Mouse (Mus musculus): ENCODE results near the gene Akt1s1. TPM values are rescaled to one million over a fixed set of nuclear protein-coding genes. Genes with fewer than 3 reads are reported as not detected.
"Not testable (repeated sequence)": the region's sequence is repeated elsewhere in the genome, so short reads cannot be mapped to it uniquely, and the experiment has no call there.

The Akt1s1 gene
- polyA plus RNA-seq, 1 experiment: 49.8 TPM

DNA sequence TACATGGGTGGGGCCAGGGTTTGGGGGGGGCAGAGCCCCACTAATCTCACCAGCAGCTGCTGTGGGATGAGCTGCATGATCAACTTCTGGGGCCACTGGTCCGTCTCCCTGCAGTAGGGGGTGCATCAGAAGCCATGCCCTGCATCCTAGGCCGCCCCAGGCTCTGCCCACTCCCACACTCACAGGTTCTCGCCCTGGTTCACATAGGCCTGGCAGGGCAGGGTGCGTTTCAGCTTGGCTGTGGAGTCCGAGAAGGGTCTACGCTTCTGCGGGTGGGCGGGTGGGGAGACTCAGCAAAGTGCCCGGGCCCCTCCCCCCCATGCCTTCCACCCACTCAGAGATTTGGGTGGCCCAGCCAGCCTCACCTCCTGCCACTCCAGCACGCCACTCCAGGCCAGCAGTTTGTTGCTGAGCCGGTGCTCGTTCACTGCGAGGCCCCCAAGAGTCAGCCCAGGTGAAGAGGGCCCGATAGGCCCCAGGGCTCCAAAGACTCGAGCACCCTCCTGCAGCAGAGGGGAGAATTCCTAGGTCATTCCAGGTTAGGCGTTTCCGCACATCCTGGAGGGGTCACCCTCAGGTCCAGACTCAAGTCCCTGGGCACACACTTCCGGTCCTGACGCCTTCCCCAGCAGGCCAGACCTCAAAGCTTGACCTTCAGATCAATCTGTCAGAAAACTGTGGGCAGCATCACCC lies 18.4 kb downstream of the Akt1s1 start:
- H3K4me1 ChIP-seq (ENCODE audit: control insufficient read depth, insufficient read depth, insufficient read length, low read length): peaks cover 20% of the 10 kb centered on the region
- H3K27ac ChIP-seq (replicated peaks; ENCODE audit: low read depth, low read length): no peak overlapping the region
- H3K4me3 ChIP-seq (ENCODE audit: insufficient read depth, low read depth, low read length): no peak overlapping the region

DNA sequence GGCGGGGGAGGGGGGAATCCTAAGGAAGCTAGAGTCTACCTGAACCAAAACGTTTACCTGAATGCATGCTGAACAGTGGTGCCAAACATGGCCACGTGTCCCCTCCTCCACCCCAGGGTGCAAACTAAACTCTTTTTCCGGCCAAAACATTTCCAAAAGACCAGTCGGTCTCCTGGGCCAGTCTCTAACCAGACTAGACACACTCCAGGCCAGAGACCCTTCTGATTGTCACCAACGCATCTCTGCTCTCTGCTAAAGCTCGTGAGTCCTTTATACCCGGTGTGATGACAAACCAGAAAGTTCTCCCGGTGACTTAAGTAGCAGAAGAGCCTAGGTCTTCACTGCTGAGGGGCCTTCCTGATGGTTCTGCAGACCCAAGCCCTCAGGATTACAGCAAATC lies 19.0 kb downstream of the Akt1s1 start:
- no peak overlapping the region for H3K27ac ChIP-seq (replicated peaks; ENCODE audit: low read depth, low read length)

DNA sequence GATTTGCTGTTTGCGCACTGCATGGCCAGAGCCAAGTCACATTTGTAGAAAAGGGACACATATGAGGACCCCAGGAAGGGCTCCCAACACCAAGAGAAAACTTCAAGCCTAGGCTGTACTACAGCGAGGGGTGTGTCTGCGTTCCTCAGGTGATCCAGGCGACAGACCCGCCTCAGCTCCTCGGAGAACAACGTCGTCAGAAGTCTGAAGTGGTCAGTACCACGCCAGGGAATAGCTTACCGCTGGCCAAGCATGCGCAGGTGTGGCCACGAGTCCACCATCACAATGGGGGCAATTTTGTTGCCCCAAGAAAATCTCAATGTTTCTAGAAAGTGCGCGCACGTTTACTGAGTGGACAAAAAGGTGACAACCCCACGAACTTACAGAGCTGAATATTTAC lies 19.7 kb downstream of the Akt1s1 start:
- Histone ChIP-seq H3K4me3 (ENCODE audit: insufficient read depth, low read depth, low read length) (peak overlapping the region; percentile 74), H3K27ac (replicated peaks; ENCODE audit: low read depth, low read length) (peak overlapping the region; percentile 16; the same call in 1 of the 2 replicates), H3K4me1 (ENCODE audit: control insufficient read depth, insufficient read depth, insufficient read length, low read length) (peaks cover 20% of the 10 kb centered on the region)

More for the DNA sequence above, 19.0 kb downstream of the Akt1s1 start:
- H3K4me3 ChIP-seq (ENCODE audit: insufficient read depth, low read depth, low read length): peak overlapping the region; percentile 74
- peaks cover 20% of the 10 kb centered on the region for H3K4me1 ChIP-seq (ENCODE audit: control insufficient read depth, insufficient read depth, insufficient read length, low read length)

DNA sequence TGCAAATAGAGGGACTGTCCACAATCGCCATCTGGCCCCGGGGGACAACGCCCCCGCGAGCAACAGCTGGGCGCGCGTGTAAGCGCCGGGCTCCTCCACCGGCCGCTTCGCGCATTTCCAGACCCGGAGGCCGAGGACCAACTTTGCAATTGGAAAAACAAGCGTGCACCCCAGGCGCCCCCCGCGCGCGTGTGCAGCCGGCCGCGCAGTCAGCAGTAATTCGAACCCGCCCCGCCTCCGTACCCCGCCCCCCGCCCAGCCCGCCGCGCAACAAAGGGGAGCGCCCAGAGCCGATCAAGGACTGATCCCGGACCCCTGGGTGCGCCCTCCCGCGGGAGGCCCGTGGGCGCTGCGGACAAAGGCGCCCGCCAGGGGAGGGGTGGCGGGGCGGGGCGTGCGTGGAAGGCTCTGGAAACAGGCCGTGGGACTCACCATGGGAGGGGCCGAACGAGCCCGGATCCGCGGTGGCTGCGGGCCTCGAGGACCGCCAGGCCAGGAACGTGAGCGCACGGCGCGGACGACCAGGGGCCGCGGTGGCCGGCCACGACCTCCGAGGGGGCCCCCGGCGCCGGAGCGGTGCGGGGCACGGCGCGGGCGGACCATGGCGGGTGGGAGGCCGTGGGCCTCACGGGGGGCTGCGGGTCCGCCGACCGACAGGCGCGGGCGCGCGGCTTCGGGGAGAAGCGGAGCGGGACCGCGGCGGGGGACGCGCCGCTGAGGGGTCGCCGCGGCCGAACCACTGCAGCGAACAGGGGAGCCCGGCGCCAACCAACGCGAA lies 20.3 kb downstream of the Akt1s1 start:
- Histone ChIP-seq H3K4me1 (ENCODE audit: control insufficient read depth, insufficient read depth, insufficient read length, low read length) (peaks cover 20% of the 10 kb centered on the region), H3K27ac (replicated peaks; ENCODE audit: low read depth, low read length) (peak overlapping the region; percentile 85), H3K4me3 (ENCODE audit: insufficient read depth, low read depth, low read length) (peak overlapping the region; percentile 74)

DNA sequence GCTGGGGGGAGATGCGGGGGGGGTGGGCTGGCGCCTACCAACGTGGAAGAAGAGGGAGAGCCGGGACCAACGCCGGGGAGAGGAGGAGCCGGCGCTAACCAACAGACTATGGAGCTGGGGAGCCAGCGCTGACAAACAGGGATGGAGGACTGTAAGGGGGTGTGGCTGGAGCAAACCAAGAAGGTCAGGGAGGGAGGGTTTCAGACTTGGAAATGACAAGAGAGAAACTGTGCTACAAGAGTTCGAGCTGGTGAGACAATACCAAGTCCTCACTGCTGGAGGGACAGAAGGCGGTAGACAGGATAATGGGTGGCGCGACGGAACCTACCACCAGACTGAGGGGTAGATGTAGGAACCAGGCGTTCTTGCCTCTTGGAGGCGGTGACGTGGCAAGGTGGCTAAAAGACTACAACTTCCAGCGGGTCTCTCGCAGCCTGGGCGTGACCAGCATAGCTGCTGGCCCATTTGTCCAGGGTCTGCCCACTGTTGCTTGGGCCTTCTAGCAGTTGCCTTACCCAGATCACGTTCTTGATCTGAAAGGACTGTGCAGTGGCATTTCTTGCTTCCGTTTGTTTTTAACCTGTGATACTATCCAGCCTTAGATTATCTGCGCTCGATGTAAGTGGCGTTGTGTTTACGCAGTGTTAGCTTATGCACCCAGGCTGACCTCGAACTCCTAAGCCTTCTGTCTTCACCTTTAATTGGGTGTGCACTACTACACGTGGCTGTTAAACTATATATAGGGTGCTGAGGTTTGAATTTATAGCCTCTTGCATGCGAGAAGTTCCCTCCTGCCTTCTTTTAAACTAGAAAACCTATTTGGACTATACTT lies 21.1 kb downstream of the Akt1s1 start, which contains the start of gene Ptov1:
TSS of gene Ptov1 (minus strand) at position 92 of the 832 bp plus-strand sequence.
- Histone ChIP-seq H3K4me3 (ENCODE audit: insufficient read depth, low read depth, low read length) (peak within 1 kb of the TSS; percentile 74), H3K27ac (replicated peaks; ENCODE audit: low read depth, low read length) (peak within 1 kb of the TSS; percentile 85), H3K4me1 (ENCODE audit: control insufficient read depth, insufficient read depth, insufficient read length, low read length) (peaks cover 20% of the 10 kb centered on the region)

DNA sequence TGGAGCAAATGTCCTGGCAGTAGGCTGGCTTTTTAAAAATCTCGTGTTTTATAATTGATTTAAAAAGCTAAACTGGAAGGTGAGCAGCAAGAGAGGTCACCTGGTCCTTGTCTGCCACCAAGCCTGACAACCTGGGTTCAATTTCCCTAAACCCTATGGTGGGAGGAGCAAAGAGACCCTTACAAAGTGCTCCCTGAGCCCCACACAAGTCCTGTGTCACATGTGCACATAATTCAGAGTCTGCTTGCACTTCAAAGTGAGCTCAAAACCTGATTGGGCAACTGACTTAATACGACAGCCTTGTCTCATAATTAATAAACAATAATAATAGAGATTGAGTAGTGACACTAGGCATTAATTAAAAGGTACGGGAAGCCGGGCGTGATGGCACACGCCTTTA lies 21.8 kb downstream of the Akt1s1 start:
- no peak overlapping the region for H3K4me3 ChIP-seq (ENCODE audit: insufficient read depth, low read depth, low read length)
- peaks cover 20% of the 10 kb centered on the region for H3K4me1 ChIP-seq (ENCODE audit: control insufficient read depth, insufficient read depth, insufficient read length, low read length)
- no peak overlapping the region for H3K27ac ChIP-seq (replicated peaks; ENCODE audit: low read depth, low read length)

DNA sequence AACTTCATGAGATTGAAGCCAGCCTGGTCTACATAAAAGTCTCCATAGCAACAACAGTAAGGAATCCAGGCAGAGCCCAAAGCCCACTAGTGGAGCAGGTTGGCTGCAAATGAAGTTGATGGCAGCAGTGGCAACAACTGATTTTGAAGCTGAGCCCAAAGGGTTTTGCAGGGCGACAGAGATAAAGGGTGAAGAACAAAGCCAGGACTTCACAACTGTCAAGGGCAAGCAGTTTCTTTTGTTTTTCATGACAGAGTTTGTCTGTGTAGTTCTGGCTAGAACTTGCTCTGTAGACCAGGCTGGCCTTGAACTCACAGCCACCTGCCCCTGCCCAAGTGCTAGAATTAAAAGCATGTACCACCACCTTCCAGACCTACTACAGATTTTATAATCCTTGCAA lies 22.4 kb downstream of the Akt1s1 start:
- Histone ChIP-seq H3K4me1 (ENCODE audit: control insufficient read depth, insufficient read depth, insufficient read length, low read length) (peaks cover 19% of the 10 kb centered on the region), H3K27ac (replicated peaks; ENCODE audit: low read depth, low read length) (no peak overlapping the region), H3K4me3 (ENCODE audit: insufficient read depth, low read depth, low read length) (no peak overlapping the region)

DNA sequence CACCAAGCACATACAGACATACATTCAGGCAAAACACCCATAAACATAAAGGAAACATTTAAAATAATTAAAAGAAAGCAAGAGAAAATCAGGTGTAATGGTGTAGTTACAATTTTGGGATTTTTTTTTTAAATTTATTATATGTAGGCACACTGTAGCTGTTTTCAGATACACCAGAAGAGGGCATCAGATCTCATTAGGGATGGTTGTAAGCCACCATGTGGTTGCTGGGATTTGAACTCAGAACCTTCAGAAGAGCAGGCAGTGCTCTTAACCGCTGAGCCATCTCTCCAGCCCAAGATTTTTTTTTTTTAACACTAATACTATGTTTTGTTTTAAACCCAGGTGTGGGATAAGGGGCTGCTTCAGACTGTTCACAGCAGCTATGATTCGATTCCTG lies 23.0 kb downstream of the Akt1s1 start:
- H3K4me3 ChIP-seq (ENCODE audit: insufficient read depth, low read depth, low read length); H3K27ac ChIP-seq (replicated peaks; ENCODE audit: low read depth, low read length): not testable (repeated sequence)
- H3K4me1 ChIP-seq (ENCODE audit: control insufficient read depth, insufficient read depth, insufficient read length, low read length): peaks cover 14% of the 10 kb centered on the region

DNA sequence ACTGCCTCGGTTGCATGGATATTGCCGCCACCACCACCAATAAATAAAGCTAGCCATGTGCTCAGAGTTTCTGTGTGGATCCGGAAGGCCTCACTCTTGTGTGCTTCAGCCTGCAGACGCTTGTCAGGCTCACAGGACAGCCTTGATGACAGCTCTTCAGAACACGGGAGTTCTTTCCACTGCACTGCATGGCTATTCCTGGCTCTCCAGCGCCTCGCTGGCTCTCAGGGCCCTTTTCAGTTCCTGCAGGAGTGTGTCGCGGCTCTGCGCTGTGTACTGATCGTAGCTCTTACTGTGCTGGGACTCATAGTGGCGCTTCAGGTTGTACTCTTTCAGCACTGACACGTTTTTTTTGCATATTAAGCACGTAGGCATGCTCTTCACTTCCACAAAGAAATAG lies 29.0 kb downstream of the Akt1s1 start:
- Histone ChIP-seq H3K4me1 (ENCODE audit: control insufficient read depth, insufficient read depth, insufficient read length, low read length) (no peaks in the 10 kb centered on the region), H3K4me3 (ENCODE audit: insufficient read depth, low read depth, low read length) (no peak overlapping the region), H3K27ac (replicated peaks; ENCODE audit: low read depth, low read length) (no peak overlapping the region)

DNA sequence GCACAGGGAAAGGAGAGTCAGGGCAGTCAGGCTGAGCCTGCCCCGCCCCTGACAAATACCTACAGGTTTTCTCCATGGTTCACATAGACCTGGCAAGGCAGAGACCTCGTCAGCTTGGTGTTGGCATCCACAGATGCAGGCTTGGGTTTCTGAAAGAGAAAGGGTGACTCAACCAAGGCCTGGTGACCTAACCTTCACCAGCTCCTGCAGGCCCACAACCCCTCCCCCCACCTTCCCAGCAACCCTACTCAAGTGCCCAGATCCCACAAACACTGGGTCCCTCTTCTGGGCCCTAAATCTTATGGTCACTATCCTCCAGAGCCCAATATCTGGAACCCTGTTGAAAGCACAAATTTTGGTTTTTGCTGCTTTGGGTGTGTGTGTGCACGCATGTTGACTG lies 34.2 kb downstream of the Akt1s1 start:
- Histone ChIP-seq H3K4me1 (ENCODE audit: control insufficient read depth, insufficient read depth, insufficient read length, low read length) (no peaks in the 10 kb centered on the region), H3K4me3 (ENCODE audit: insufficient read depth, low read depth, low read length) (no peak overlapping the region), H3K27ac (replicated peaks; ENCODE audit: low read depth, low read length) (no peak overlapping the region)

DNA sequence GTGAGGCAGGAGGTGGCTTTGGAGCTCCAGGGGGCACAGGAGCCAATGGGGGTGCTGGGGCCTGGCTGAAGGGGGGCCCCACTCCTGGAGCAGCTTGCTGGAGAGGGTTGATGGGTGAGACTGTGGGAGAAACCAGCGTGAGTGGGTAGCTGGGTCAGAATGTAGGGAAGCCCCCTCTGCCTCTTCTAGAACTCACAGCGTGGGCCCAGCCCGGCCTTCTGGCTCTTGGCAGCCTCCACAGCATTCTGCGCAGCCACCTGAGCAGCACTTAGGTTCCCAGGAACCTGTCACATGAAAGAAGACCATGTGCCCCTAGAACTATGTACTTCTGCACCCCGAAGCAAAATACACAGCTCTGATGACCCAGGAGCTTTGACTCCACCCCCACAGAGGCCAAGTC lies 35.8 kb downstream of the Akt1s1 start:
- Histone ChIP-seq H3K27ac (replicated peaks; ENCODE audit: low read depth, low read length) (no peak overlapping the region), H3K4me3 (ENCODE audit: insufficient read depth, low read depth, low read length) (no peak overlapping the region), H3K4me1 (ENCODE audit: control insufficient read depth, insufficient read depth, insufficient read length, low read length) (no peaks in the 10 kb centered on the region)

DNA sequence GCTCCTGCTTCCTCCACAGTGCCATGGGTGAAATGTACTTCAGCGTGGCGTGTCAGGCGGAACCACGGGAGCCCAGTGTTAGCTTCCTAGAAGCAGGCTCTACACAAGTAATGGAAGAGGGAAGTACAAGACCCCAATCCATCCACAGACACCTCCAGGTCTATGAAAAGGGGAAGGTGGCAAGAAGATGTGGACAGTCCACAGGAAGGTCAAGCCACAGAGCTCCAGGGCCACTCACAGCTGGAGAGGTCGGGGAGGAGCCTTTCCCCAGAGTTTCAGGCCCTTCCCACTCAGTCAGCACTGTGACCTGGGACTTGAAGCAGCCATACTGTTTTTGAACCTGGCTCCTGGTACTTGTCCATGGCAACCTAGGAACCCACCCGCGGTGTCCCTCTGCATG lies 38.2 kb downstream of the Akt1s1 start:
- no peak overlapping the region for H3K27ac ChIP-seq (replicated peaks; ENCODE audit: low read depth, low read length)

DNA sequence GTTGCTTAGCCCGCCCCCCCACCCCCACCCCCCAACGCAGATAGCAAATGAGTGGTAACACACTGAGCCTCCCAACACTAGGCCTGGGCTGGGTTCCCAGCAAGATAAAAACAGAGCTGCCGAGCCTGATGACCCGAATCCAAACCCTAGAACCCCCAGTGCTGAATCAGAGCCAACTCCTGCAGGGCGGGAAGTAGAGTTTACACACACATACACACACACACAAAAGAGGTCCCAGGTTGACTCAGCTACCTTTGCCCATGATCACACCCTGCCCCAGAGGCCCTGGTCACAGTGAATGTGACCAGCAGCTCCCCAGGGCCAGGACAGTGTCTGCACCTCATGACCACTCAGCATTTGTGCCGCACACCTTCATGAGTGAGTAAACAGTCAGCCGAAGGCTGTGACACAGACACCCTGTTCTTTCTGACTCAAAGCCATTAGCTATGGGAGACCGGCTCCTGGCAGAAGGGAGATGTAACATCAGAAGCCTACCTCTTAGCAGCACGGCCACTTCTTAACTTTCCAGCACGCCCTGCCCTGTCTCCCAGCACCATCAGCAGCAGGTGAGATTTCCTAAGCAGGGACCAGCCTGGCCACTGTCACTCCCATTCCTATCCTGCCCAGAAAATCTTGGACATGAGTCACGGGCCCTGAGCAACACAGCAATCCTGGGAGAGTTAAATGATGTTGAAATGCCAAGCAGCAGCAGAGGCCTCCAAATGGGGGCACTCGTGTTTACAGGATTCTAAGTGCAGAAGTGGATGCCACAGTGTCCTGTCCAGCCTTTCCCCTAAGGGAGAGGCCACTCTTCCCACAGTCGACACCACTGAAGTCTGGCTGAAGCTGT lies 39.7 kb downstream of the Akt1s1 start:
- peaks cover 6% of the 10 kb centered on the region; the same call in 1 of the 2 replicates for H3K4me1 ChIP-seq (ENCODE audit: control insufficient read depth, insufficient read depth, insufficient read length, low read length)
- no peak overlapping the region for H3K27ac ChIP-seq (replicated peaks; ENCODE audit: low read depth, low read length)
- H3K4me3 ChIP-seq (ENCODE audit: insufficient read depth, low read depth, low read length): no peak overlapping the region

More for the DNA sequence above, 38.2 kb downstream of the Akt1s1 start:
- Histone ChIP-seq H3K4me1 (ENCODE audit: control insufficient read depth, insufficient read depth, insufficient read length, low read length) (peaks cover 6% of the 10 kb centered on the region; the same call in 1 of the 2 replicates), H3K4me3 (ENCODE audit: insufficient read depth, low read depth, low read length) (no peak overlapping the region)

DNA sequence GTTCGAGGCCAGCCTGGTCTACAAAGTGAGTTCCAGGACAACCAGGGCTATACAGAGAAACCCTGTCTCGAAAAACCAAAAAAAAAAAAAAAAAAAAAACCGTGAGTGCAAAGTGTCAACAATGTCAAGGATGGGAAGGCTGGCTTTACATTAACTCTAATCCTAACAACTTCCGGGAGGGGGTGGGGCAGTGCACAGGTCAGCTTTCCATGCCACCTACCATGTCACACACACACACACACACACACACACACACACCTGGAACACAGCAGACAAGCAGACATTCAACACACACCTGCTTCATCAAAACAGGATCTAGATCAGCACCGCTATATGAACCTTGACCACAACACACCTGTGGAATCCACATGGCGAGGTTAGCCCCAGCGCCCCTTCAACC lies 41.4 kb downstream of the Akt1s1 start:
- H3K4me1 ChIP-seq (ENCODE audit: control insufficient read depth, insufficient read depth, insufficient read length, low read length): peaks cover 6% of the 10 kb centered on the region; the same call in 1 of the 2 replicates

More for the DNA sequence above, 41.4 kb downstream of the Akt1s1 start:
- Histone ChIP-seq H3K27ac (replicated peaks; ENCODE audit: low read depth, low read length) (no peak overlapping the region), H3K4me3 (ENCODE audit: insufficient read depth, low read depth, low read length) (no peak overlapping the region)
